Mouse (Mus musculus) thymus, adult 2 months (tissue): ENCODE measurements around the gene Nt5dc3.

ENCODE experiments used
- CTCF ChIP-seq: fragments of 200-500 bp; IDR thresholded peaks from 2 replicates; pipeline ENCODE4 v1.5.1; 2012; ENCODE audit warnings: mild to moderate bottlenecking, control low read depth, low read length, moderate library complexity, borderline replicate concordance; ENCODE audit not compliant: control insufficient read depth, poor library complexity, insufficient read depth; ENCODE audit errors: extremely low read depth
- POLR2A ChIP-seq: fragments of 200-500 bp; IDR thresholded peaks from 2 replicates; pipeline ENCODE4 v1.6.1; 2012; ENCODE audit warnings: mild to moderate bottlenecking, low read length, control low read depth, moderate library complexity; ENCODE audit not compliant: control insufficient read depth, poor library complexity, insufficient read depth; ENCODE audit errors: extremely low read depth

DNA sequence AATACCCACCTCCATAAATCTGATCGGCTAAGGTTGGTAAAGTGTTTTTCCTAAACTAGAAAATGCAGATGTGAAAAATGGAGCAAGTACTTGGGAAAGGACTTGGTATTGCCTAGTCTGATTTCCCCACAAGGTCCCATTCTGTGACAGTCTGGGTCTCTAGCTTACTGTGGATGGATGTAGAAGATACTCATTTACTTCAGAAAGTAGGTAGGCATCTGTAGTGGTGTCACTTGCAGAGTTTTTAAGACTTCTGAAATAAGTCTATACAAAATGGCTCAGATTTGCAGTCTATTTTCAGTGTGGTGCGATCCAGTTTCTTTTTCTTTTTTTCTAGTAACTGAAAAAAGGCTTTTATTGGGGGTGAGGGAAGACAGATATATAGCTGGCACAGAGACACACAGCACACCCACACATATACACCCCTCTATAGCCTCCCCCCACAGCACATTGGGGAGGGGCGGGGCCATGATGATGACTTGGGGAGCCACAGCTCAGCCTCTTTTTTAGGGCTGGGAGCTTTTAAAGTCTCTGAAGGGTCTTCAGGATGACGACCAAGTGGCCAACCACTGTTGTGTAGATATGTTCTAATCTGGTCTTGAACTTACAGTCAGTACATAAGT lies 13.3 kb upstream of the Nt5dc3 start:
- TF ChIP-seq POLR2A (no peak), CTCF (no peak)
